Mouse (Mus musculus) MEL (cell line): Measurements from ENCODE around the gene Mtfp1. TPM values are rescaled to one million over a fixed set of nuclear protein-coding genes. Genes with fewer than 3 reads are reported as not detected.

ENCODE experiments used
- DNase-seq: peaks from one replicate; pipeline ENCODE4 v3.0.0; 2011; ENCODE audit warnings: low read depth, low spot score
- H3K27ac ChIP-seq: 2 replicates; pipeline ENCODE4 v1.5.1; 2012; ENCODE audit warnings: low read depth, mild to moderate bottlenecking, control low read depth, low read length, moderate library complexity; ENCODE audit not compliant: control insufficient read depth
- H3K27me3 ChIP-seq, 2 experiments: fragments of 150-350 bp in 1 of 2; sonication (generic) in 1 of 2; 2 replicates each; pipeline ENCODE4 v1.6.1; 2012; ENCODE audit warnings: low read length in 2 of 2, mild to moderate bottlenecking in 2 of 2, improper control_type of control experiment in 1 of 2, moderate library complexity in 1 of 2; ENCODE audit not compliant: insufficient read depth in 2 of 2, control insufficient read depth in 1 of 2
- H3K36me3 ChIP-seq, 2 experiments: 2 replicates each; pipeline ENCODE4 v1.6.1; 2012 to 2014; ENCODE audit warnings: low read length in 2 of 2, improper control_type of control experiment in 1 of 2, inconsistent platforms in 1 of 2, mild to moderate bottlenecking in 1 of 2; ENCODE audit not compliant: insufficient read depth in 2 of 2, control insufficient read depth in 1 of 2
- H3K4me1 ChIP-seq, 2 experiments: fragments of 150-350 bp in 1 of 2; sonication (generic) in 1 of 2; 2 replicates each; pipeline ENCODE4 v1.6.1; 2012; ENCODE audit warnings: low read length in 2 of 2, improper control_type of control experiment in 1 of 2, mild to moderate bottlenecking in 1 of 2; ENCODE audit not compliant: insufficient read depth in 2 of 2, control insufficient read depth in 1 of 2
- H3K4me3 ChIP-seq, 2 experiments: fragments of 150-350 bp in 1 of 2; sonication (generic) in 1 of 2; 2 replicates each; pipeline ENCODE4 v1.5.1; 2012; ENCODE audit warnings: low read depth in 2 of 2, low read length in 2 of 2, mild to moderate bottlenecking in 2 of 2, moderate library complexity in 2 of 2, control low read depth in 1 of 2, improper control_type of control experiment in 1 of 2; ENCODE audit not compliant: control insufficient read depth in 1 of 2, insufficient read depth in 1 of 2
- H3K79me2 ChIP-seq: 2 replicates; pipeline ENCODE4 v1.6.1; 2012; ENCODE audit warnings: mild to moderate bottlenecking, low read length, moderate library complexity; ENCODE audit not compliant: control insufficient read depth, poor library complexity, insufficient read depth
- H3K9ac ChIP-seq: 2 replicates; pipeline ENCODE4 v1.6.1; 2012; ENCODE audit warnings: low read depth, mild to moderate bottlenecking, control low read depth, low read length, moderate library complexity; ENCODE audit not compliant: control insufficient read depth, poor library complexity, severe bottlenecking
- H3K9me3 ChIP-seq: fragments of 150-350 bp; sonication (generic); replicated peaks from 2 replicates; pipeline ENCODE4 v1.6.1; 2012; ENCODE audit warnings: mild to moderate bottlenecking, low read length, improper control_type of control experiment, moderate library complexity; ENCODE audit not compliant: insufficient read depth
- BHLHE40 ChIP-seq: IDR thresholded peaks from 2 replicates; pipeline ENCODE4 v1.6.1; 2012; ENCODE audit warnings: low read depth, mild to moderate bottlenecking, inconsistent platforms, low read length, improper control_type of control experiment, borderline replicate concordance
- CHD1 ChIP-seq: IDR thresholded peaks from 2 replicates; pipeline ENCODE4 v1.6.1; 2012; ENCODE audit warnings: low read depth, mild to moderate bottlenecking, inconsistent platforms, low read length, improper control_type of control experiment
- CTCF ChIP-seq, 3 experiments: IDR thresholded peaks in 2 of 3; conservative IDR thresholded peaks in 1 of 3; 2 replicates each; pipeline ENCODE4 v1.5.1; 2011 to 2012; ENCODE audit warnings: low read length in 3 of 3, low read depth in 2 of 3, mild to moderate bottlenecking in 2 of 3, improper control_type of control experiment in 1 of 3, inconsistent platforms in 1 of 3, mixed read lengths in 1 of 3, moderate library complexity in 1 of 3; ENCODE audit not compliant: control insufficient read depth in 1 of 3, insufficient read depth in 1 of 3, poor library complexity in 1 of 3, severe bottlenecking in 1 of 3
- E2F4 ChIP-seq: IDR thresholded peaks from 2 replicates; pipeline ENCODE4 v1.6.1; 2011; ENCODE audit warnings: low read depth, low read length, improper control_type of control experiment, borderline replicate concordance
- ELF1 ChIP-seq: IDR thresholded peaks from 2 replicates; pipeline ENCODE4 v1.6.1; 2014; ENCODE audit warnings: low read depth, mild to moderate bottlenecking, inconsistent platforms, low read length, improper control_type of control experiment, moderate library complexity
- ETS1 ChIP-seq: IDR thresholded peaks from 2 replicates; pipeline ENCODE4 v1.6.1; 2012; ENCODE audit warnings: low read depth, mild to moderate bottlenecking, inconsistent platforms, low read length, improper control_type of control experiment, moderate library complexity
- GATA1 ChIP-seq: IDR thresholded peaks from 2 replicates; pipeline ENCODE4 v1.6.1; 2011; ENCODE audit warnings: low read depth, low read length, improper control_type of control experiment
- HCFC1 ChIP-seq: IDR thresholded peaks from 2 replicates; pipeline ENCODE4 v1.6.1; 2012; ENCODE audit warnings: low read depth, mild to moderate bottlenecking, inconsistent platforms, low read length, improper control_type of control experiment, moderate library complexity
- KAT2A ChIP-seq: conservative IDR thresholded peaks from 2 replicates; pipeline ENCODE4 v1.6.1; 2012; ENCODE audit warnings: low read depth, low read length, improper control_type of control experiment, inconsistent platforms
- MAFK ChIP-seq: IDR thresholded peaks from 2 replicates; pipeline ENCODE4 v1.6.1; 2011; ENCODE audit warnings: low read depth, mild to moderate bottlenecking, low read length, improper control_type of control experiment, borderline replicate concordance
- MAZ ChIP-seq: IDR thresholded peaks from 2 replicates; pipeline ENCODE4 v1.6.1; 2012; ENCODE audit warnings: low read depth, mild to moderate bottlenecking, inconsistent platforms, low read length, improper control_type of control experiment
- MEF2A ChIP-seq: IDR thresholded peaks from 2 replicates; pipeline ENCODE4 v1.6.1; 2014; ENCODE audit warnings: low read depth, mild to moderate bottlenecking, inconsistent platforms, low read length, improper control_type of control experiment; ENCODE audit not compliant: poor library complexity, insufficient replicate concordance, severe bottlenecking; ENCODE audit errors: extremely low read depth
- MXI1 ChIP-seq: IDR thresholded peaks from 2 replicates; pipeline ENCODE4 v1.6.1; 2011; ENCODE audit warnings: mild to moderate bottlenecking, low read depth, low read length, improper control_type of control experiment
- MYB ChIP-seq: IDR thresholded peaks from 2 replicates; pipeline ENCODE4 v1.6.1; 2011; ENCODE audit warnings: mild to moderate bottlenecking, low read depth, low read length, improper control_type of control experiment
- POLR2A ChIP-seq, 2 experiments: IDR thresholded peaks; 2 replicates each; pipeline ENCODE4 v1.6.1; 2011 to 2012; ENCODE audit warnings: low read length in 2 of 2, mild to moderate bottlenecking in 2 of 2, control low read depth in 1 of 2, improper control_type of control experiment in 1 of 2, low read depth in 1 of 2, moderate library complexity in 1 of 2; ENCODE audit not compliant: control insufficient read depth in 1 of 2, insufficient read depth in 1 of 2, poor library complexity in 1 of 2
- RAD21 ChIP-seq: IDR thresholded peaks from 2 replicates; pipeline ENCODE4 v1.6.1; 2011; ENCODE audit warnings: mild to moderate bottlenecking, low read depth, low read length, improper control_type of control experiment
- RCOR1 ChIP-seq: IDR thresholded peaks from 2 replicates; pipeline ENCODE4 v1.6.1; 2012; ENCODE audit warnings: low read depth, mild to moderate bottlenecking, inconsistent platforms, low read length, improper control_type of control experiment
- SMC3 ChIP-seq: IDR thresholded peaks from 2 replicates; pipeline ENCODE4 v1.6.1; 2011; ENCODE audit warnings: low read depth, low read length, improper control_type of control experiment
- TAL1 ChIP-seq: IDR thresholded peaks from 2 replicates; pipeline ENCODE4 v1.6.1; 2012; ENCODE audit warnings: mild to moderate bottlenecking, inconsistent platforms, low read length, moderate library complexity, mixed read lengths
- TBP ChIP-seq: IDR thresholded peaks from 2 replicates; pipeline ENCODE4 v1.8.0; 2011; ENCODE audit warnings: low read depth, low read length, improper control_type of control experiment
- TCF12 ChIP-seq: IDR thresholded peaks from 2 replicates; pipeline ENCODE4 v1.6.1; 2014; ENCODE audit warnings: low read depth, mild to moderate bottlenecking, inconsistent platforms, low read length, improper control_type of control experiment, moderate library complexity
- UBTF ChIP-seq: IDR thresholded peaks from 2 replicates; pipeline ENCODE4 v1.6.1; 2012; ENCODE audit warnings: low read depth, mild to moderate bottlenecking, inconsistent platforms, low read length, improper control_type of control experiment, moderate library complexity, borderline replicate concordance; ENCODE audit not compliant: insufficient read depth
- USF2 ChIP-seq, 2 experiments: IDR thresholded peaks; 2 replicates each; pipeline ENCODE4 v1.6.1; 2011 to 2012; ENCODE audit warnings: improper control_type of control experiment in 2 of 2, low read length in 2 of 2, borderline replicate concordance in 1 of 2, inconsistent platforms in 1 of 2, low read depth in 1 of 2, mild to moderate bottlenecking in 1 of 2; ENCODE audit not compliant: insufficient read depth in 1 of 2
- ZC3H11A ChIP-seq: IDR thresholded peaks from 2 replicates; pipeline ENCODE4 v1.6.1; 2012; ENCODE audit warnings: low read depth, mild to moderate bottlenecking, inconsistent platforms, low read length, improper control_type of control experiment
- ZKSCAN1 ChIP-seq: IDR thresholded peaks from 2 replicates; pipeline ENCODE4 v1.6.1; 2012; ENCODE audit warnings: low read depth, mild to moderate bottlenecking, inconsistent platforms, low read length, improper control_type of control experiment, moderate library complexity
- ZMIZ1 ChIP-seq: IDR thresholded peaks from 2 replicates; pipeline ENCODE4 v1.6.1; 2012; ENCODE audit warnings: low read depth, mild to moderate bottlenecking, inconsistent platforms, low read length, improper control_type of control experiment, moderate library complexity
- ZNF384 ChIP-seq: IDR thresholded peaks from 2 replicates; pipeline ENCODE4 v1.6.1; 2012; ENCODE audit warnings: low read depth, mild to moderate bottlenecking, inconsistent platforms, low read length, improper control_type of control experiment
- polyA plus RNA-seq, 2 experiments: library from polyadenylated mRNA; stranded (reverse) in 1 of 2; unstranded in 1 of 2; fragments of >175 nt in 1 of 2; fragments of >200 nt in 1 of 2; gene quantifications; 2 replicates each; pipeline versions ENCODE4 v1.2.1 to v1.2.4; 2012; ENCODE audit warnings: low replicate concordance in 2 of 2, low read depth in 1 of 2; ENCODE audit not compliant: insufficient read length in 2 of 2, insufficient read depth in 1 of 2, missing spikeins in 1 of 2
- total RNA-seq: library from RNA; depleted of rRNA; stranded (reverse); fragments of 300-350 nt; gene quantifications from 2 replicates; pipeline ENCODE4 v1.2.3, GENCODE M21; 2012

Mtfp1 gene
- total and polyA plus RNA-seq, 3 experiments: 70.5 to 84.8 TPM; not detected in 1

DNA sequence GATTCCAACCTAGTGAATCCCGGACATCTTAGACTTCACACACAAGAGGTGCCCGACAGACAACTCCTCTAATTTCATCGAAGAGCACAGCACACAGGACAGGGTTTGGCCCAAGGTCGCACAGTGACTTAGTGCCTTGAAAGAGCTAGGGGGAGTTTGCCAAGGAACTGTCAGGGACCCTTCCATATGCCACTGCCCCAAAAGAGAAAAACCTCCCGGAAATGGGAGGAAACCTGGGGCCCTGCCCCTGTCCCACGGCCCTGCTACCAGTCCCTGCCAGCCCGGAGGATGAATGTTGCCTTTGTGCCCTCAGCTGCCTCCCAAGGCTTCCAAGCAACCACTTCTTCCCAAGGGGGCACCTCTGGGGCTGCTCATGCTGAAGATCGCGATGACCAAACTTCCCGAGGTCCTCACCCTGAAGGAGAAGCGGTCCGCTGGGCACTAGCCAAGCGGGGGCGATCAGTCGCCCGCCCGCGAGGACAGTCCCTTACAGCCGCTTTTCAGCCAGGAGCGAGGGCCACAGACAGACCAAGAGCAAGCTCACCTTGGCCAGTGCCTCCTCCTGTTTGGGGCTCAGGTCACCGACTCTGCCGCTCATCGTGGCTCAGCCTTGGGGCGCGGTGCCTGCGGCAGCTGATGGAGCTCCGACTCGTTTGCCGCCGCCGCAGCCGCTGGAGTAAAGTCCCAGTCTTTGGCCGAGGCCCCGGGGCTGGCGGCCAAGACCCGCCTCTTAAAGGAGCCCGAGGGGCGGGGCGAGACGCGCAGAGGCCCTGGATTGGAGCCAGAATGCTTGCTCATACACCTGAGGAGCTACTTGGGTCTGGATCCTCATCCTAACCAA lies 23.1 kb upstream of the Mtfp1 start (continued):
- TF ChIP-seq MEF2A (no peak), UBTF (peak; percentile 90; the same call in 1 of the 2 replicates), ELF1 (peak; percentile 18; the same call in 1 of the 2 replicates), ZC3H11A (no peak), ZNF384 (no peak), TCF12 (peak; percentile 46; the same call in 1 of the 2 replicates), MAZ (no peak; the same call in 1 of the 2 replicates), ETS1 (peak; percentile 69), RAD21 (no peak), E2F4 (no peak), MYB (no peak), POLR2A (IDR thresholded peaks at IDR 0.05; ENCODE audit: control insufficient read depth in 1 of 2, insufficient read depth in 1 of 2, low read depth in 1 of 2, low read length in 2 of 2, poor library complexity in 1 of 2) (peak; percentile 48 to 58; a peak in 2 of 4 replicates), ZKSCAN1 (no peak), TAL1 (no peak), ZMIZ1 (no peak), USF2 (IDR thresholded peaks at IDR 0.05; ENCODE audit: borderline replicate concordance in 1 of 2, insufficient read depth in 1 of 2, low read depth in 1 of 2, low read length in 2 of 2) (no peak)

DNA sequence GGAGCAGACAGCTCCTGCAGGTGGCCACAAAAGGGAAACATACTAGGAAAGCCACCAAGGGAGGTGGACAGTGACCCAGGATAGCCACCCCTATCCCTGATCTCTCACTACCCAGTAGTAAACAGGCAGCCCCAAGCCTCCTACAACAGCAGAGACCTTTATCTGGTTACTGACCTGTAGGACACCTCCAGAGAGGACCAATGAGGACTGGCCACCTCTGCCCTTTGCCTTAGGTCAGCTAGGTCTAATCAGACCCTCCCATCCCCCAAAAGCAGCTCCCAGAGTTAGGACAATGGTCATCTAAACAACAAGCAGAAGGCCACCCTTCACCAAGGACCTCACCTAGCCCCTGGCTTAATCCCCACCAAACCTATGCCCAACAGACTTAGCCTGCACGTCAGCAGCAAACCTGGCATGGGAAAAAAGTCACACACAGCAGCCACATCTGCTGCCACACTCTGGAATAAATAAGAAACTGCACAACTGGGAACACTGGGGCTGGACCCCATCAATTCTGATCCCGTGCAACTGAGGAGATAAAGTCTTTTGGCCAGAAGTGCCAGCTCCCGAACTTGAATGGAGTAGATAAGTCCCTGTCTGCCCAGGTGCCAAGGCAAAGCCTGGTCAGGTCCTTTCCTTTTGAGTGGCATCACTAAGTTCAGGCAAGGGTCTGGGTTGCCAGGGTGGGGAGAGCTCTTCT lies 22.3 kb upstream of the Mtfp1 start:
- peak overlapping the region; percentile 61 for H3K9ac ChIP-seq
- no peaks in the 10 kb centered on the region for H3K79me2 ChIP-seq
- no peaks in the 10 kb centered on the region for H3K9me3 ChIP-seq
- TF ChIP-seq HCFC1 (no peak), ZMIZ1 (no peak), MAFK (no peak), KAT2A (no peak), BHLHE40 (peak; percentile 89), MAZ (0 out of 2 replicates have a peak, but pooled peaks have one; percentile 39), SMC3 (peak; percentile 19; the same call in 1 of the 2 replicates), ETS1 (peak; percentile 57), CTCF (IDR thresholded peaks at IDR 0.05 in 2 of 3, conservative IDR thresholded peaks at IDR 0.05 in 1 of 3; ENCODE audit: control insufficient read depth in 1 of 3, insufficient read depth in 1 of 3, low read depth in 2 of 3, low read length in 3 of 3, poor library complexity in 1 of 3, severe bottlenecking in 1 of 3) (peak; percentile 14 to 49 (median 15); a peak in 2 of 6 replicates), MXI1 (no peak), CHD1 (0 out of 2 replicates have a peak, but pooled peaks have one; percentile 69), TBP (0 out of 2 replicates have a peak, but pooled peaks have one; percentile 34), GATA1 (0 out of 2 replicates have a peak, but pooled peaks have one; percentile 13), POLR2A (IDR thresholded peaks at IDR 0.05; ENCODE audit: control insufficient read depth in 1 of 2, insufficient read depth in 1 of 2, low read depth in 1 of 2, low read length in 2 of 2, poor library complexity in 1 of 2) (no peak), ZNF384 (no peak), RCOR1 (peak; percentile 22; the same call in 1 of the 2 replicates), E2F4 (no peak), TCF12 (peak; percentile 40; the same call in 1 of the 2 replicates)
- H3K4me1 ChIP-seq: peaks cover 34 to 68% of the 10 kb centered on the region in 2 experiments
- no peaks in the 10 kb centered on the region for H3K27me3 ChIP-seq
- peaks cover 0 to 43% of the 10 kb centered on the region in 2 experiments; a peak in 2 of 4 replicates for H3K36me3 ChIP-seq
- peak; percentile 63 for DNase-seq
- no peak overlapping the region for H3K27ac ChIP-seq
- H3K4me3 ChIP-seq: peak overlapping the region; percentile 52 to 83
